Mouse (Mus musculus): ENCODE measurements around the gene Defb19. TPM values are rescaled to one million over a fixed set of nuclear protein-coding genes. Genes with fewer than 3 reads are reported as not detected.

Gene Defb19
- polyA plus RNA-seq, 1 experiment, result not detected

DNA sequence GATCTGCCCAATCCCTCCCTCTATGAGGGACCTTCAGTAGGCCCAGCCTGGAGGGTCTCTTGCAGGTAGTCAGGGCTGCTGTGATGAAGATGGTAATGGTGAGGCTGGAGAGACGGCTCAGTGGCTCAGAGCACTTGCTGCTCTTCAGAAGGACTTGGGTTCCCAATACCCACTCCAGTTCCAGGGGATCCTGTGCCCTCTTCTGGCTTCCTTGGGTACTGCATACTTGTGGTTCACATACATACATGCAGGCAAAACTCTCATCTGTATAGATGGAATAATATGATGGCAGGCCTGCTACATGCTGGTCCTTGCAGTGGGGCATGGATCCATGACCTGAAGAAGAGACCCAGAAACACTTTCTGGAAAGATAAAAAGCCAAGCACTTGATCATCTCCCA is 28.6 kb upstream of the Defb19 start:
- TF ChIP-seq CTCF (IDR thresholded peaks at IDR 0.05; ENCODE audit: extremely low read depth, insufficient read depth, insufficient read length, insufficient replicate concordance), result no peak
- no peak for TF ChIP-seq POLR2A (IDR thresholded peaks at IDR 0.05; ENCODE audit: low read depth, low read length)
- WGBS, result 84% methylated on average over 1 of the region's 1 CpGs

DNA sequence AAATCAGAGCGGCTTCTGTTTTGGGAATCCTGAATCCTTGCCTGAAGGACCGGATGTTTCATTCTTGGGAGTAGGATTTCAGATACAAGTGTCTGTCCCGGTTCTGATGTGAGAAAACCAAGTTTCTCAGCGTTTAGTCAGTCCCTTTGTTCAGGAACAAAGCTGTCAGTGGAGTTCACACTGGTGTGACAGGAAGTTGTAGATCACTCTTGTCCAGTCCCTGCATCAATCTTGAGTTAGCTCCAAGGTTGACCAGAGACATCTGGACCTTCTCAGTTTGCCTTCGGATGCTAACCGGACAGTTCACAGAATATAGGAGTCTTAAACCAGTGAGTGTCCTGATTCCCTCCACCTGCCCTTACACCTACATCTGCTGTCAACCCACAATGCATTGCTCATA is 27.6 kb upstream of the Defb19 start:
- 57% methylated on average over 6 of the region's 6 CpGs for WGBS
- no peak overlapping the region for H3K4me3 ChIP-seq (ENCODE audit: extremely low read depth, insufficient read depth, insufficient read length)
- H3K36me3 ChIP-seq (ENCODE audit: control insufficient read depth, insufficient read depth, low read length), result no peaks in the 10 kb centered on the region
- H3K27ac ChIP-seq (ENCODE audit: insufficient read depth, low read length), result no peak overlapping the region
- no peaks in the 10 kb centered on the region for H3K4me1 ChIP-seq (ENCODE audit: control insufficient read depth, insufficient read depth, insufficient read length)
- no peak for TF ChIP-seq POLR2A (IDR thresholded peaks at IDR 0.05; ENCODE audit: low read depth, low read length)
- TF ChIP-seq CTCF (IDR thresholded peaks at IDR 0.05; ENCODE audit: extremely low read depth, insufficient read depth, insufficient read length, insufficient replicate concordance), result no peak
- no peaks in the 10 kb centered on the region for H3K27me3 ChIP-seq (ENCODE audit: control insufficient read depth, insufficient read depth, low read length)
- DNase-seq (ENCODE audit: low read depth in 1 of 2, low spot score in 2 of 2), result no peak

More for the DNA sequence above, 28.6 kb upstream of the Defb19 start:
- no peaks in the 10 kb centered on the region for H3K4me1 ChIP-seq (ENCODE audit: control insufficient read depth, insufficient read depth, insufficient read length)
- no peak overlapping the region for H3K4me3 ChIP-seq (ENCODE audit: extremely low read depth, insufficient read depth, insufficient read length)
- no peaks in the 10 kb centered on the region for H3K36me3 ChIP-seq (ENCODE audit: control insufficient read depth, insufficient read depth, low read length)
- no peak for DNase-seq (ENCODE audit: low read depth in 1 of 2, low spot score in 2 of 2)
- no peaks in the 10 kb centered on the region for H3K27me3 ChIP-seq (ENCODE audit: control insufficient read depth, insufficient read depth, low read length)
- H3K27ac ChIP-seq (ENCODE audit: insufficient read depth, low read length), result no peak overlapping the region

GRCm38 (mm10) chr2:152604057-152604456 is 23.9 kb upstream of the Defb19 start, which contains the start of gene Defb36:
Gene Defb36, plus strand, starts transcription at chr2:152604327.
- DNase-seq (ENCODE audit: low read depth in 1 of 2, low spot score in 2 of 2), result no peak
- TF ChIP-seq CTCF (IDR thresholded peaks at IDR 0.05; ENCODE audit: extremely low read depth, insufficient read depth, insufficient read length, insufficient replicate concordance), result no peak
- no peak for TF ChIP-seq POLR2A (IDR thresholded peaks at IDR 0.05; ENCODE audit: low read depth, low read length)
- 74% methylated on average over 15 of the region's 15 CpGs for WGBS
- no peak within 1 kb of the TSS for H3K4me3 ChIP-seq (ENCODE audit: extremely low read depth, insufficient read depth, insufficient read length)
- no peaks in the 10 kb centered on the region for H3K27me3 ChIP-seq (ENCODE audit: control insufficient read depth, insufficient read depth, low read length)
- H3K4me1 ChIP-seq (ENCODE audit: control insufficient read depth, insufficient read depth, insufficient read length), result no peaks in the 10 kb centered on the region
- no peak within 1 kb of the TSS for H3K27ac ChIP-seq (ENCODE audit: insufficient read depth, low read length)
- no peaks in the 10 kb centered on the region for H3K36me3 ChIP-seq (ENCODE audit: control insufficient read depth, insufficient read depth, low read length)

DNA sequence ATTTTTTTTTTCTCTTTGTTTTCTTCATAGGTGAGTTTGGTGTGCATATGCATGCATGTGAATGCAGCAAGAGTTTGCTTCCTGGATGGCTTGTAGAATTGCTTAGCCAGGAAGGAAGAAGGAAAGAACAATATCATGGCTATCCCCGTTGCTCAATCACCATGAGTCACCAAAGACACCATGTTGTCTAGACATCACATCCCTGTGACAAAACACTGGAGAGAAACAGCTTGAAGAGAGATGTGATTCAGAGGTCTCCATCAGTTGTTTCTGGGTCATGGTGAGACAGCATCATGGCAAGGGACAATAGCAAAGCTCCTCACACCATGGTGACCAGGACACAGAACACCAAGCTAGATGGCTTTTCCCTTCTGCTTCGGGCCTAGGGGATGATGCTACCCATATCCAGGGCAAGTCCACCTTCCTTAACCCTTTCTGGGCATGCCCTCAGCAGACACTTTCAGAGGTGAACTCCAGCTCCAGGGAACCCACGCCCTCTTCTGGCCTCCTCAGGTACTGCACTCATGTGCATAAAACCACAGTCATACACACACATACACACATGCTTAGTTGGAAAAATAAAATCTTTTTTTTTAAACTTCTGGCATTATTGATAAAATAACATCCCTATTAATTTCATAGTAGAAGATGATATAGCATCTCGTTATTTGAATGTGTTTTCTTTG is 21.3 kb upstream of the Defb19 start:
- Histone ChIP-seq H3K36me3 (ENCODE audit: control insufficient read depth, insufficient read depth, low read length) (no peaks in the 10 kb centered on the region), H3K27me3 (ENCODE audit: control insufficient read depth, insufficient read depth, low read length) (no peaks in the 10 kb centered on the region), H3K4me3 (ENCODE audit: extremely low read depth, insufficient read depth, insufficient read length) (no peak overlapping the region), H3K4me1 (ENCODE audit: control insufficient read depth, insufficient read depth, insufficient read length) (no peaks in the 10 kb centered on the region), H3K27ac (ENCODE audit: insufficient read depth, low read length) (no peak overlapping the region)
- DNase-seq (ENCODE audit: low read depth in 1 of 2, low spot score in 2 of 2), result no peak
- TF ChIP-seq CTCF (IDR thresholded peaks at IDR 0.05; ENCODE audit: extremely low read depth, insufficient read depth, insufficient read length, insufficient replicate concordance), result no peak
- TF ChIP-seq POLR2A (IDR thresholded peaks at IDR 0.05; ENCODE audit: low read depth, low read length), result no peak
- WGBS, result 62% methylated on average over 4 of the region's 4 CpGs

DNA sequence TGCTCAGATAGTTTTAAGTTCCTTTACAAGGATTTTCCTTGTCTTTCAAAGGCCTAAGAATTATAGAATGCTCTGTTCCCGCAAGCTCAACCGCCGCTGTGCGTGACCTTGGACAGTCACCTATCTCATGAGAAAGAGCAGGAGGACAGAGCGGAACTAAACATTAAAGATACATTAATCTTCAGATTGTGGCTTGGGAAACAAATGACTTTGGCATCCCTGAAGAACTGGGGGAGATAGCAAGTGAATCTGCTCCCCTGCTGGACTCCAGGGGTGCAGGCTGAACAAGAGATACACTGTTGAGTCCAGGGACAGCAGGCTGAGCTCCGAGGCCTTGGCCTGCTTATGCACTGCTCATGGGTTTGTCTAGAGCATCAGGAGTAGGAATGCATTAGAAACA is 20.0 kb upstream of the Defb19 start:
- WGBS, result 94% methylated on average over 6 of the region's 6 CpGs
- H3K27me3 ChIP-seq (ENCODE audit: control insufficient read depth, insufficient read depth, low read length), result no peaks in the 10 kb centered on the region

GRCm38 (mm10) chr2:152599299-152599698 is 19.2 kb upstream of the Defb19 start, which contains the start of gene Defb45:
Gene Defb45, minus strand, starts transcription at chr2:152599399.
- Histone ChIP-seq H3K36me3 (ENCODE audit: control insufficient read depth, insufficient read depth, low read length) (no peaks in the 10 kb centered on the region), H3K4me3 (ENCODE audit: extremely low read depth, insufficient read depth, insufficient read length) (no peak within 1 kb of the TSS), H3K27ac (ENCODE audit: insufficient read depth, low read length) (no peak within 1 kb of the TSS), H3K27me3 (ENCODE audit: control insufficient read depth, insufficient read depth, low read length) (no peaks in the 10 kb centered on the region), H3K4me1 (ENCODE audit: control insufficient read depth, insufficient read depth, insufficient read length) (no peaks in the 10 kb centered on the region)
- TF ChIP-seq CTCF (IDR thresholded peaks at IDR 0.05; ENCODE audit: extremely low read depth, insufficient read depth, insufficient read length, insufficient replicate concordance) (no peak), POLR2A (IDR thresholded peaks at IDR 0.05; ENCODE audit: low read depth, low read length) (no peak)
- 64% methylated on average over 7 of the region's 7 CpGs for WGBS
- no peak for DNase-seq (ENCODE audit: low read depth in 1 of 2, low spot score in 2 of 2)

More for the DNA sequence above, 20.0 kb upstream of the Defb19 start:
- Histone ChIP-seq H3K4me3 (ENCODE audit: extremely low read depth, insufficient read depth, insufficient read length) (no peak overlapping the region), H3K4me1 (ENCODE audit: control insufficient read depth, insufficient read depth, insufficient read length) (no peaks in the 10 kb centered on the region), H3K36me3 (ENCODE audit: control insufficient read depth, insufficient read depth, low read length) (no peaks in the 10 kb centered on the region), H3K27ac (ENCODE audit: insufficient read depth, low read length) (no peak overlapping the region)
- TF ChIP-seq POLR2A (IDR thresholded peaks at IDR 0.05; ENCODE audit: low read depth, low read length), result no peak
- TF ChIP-seq CTCF (IDR thresholded peaks at IDR 0.05; ENCODE audit: extremely low read depth, insufficient read depth, insufficient read length, insufficient replicate concordance), result no peak
- no peak for DNase-seq (ENCODE audit: low read depth in 1 of 2, low spot score in 2 of 2)

GRCm38 (mm10) chr2:152589021-152589420 is 8.9 kb upstream of the Defb19 start:
- Histone ChIP-seq H3K36me3 (ENCODE audit: control insufficient read depth, insufficient read depth, low read length) (no peaks in the 10 kb centered on the region), H3K27me3 (ENCODE audit: control insufficient read depth, insufficient read depth, low read length) (peaks cover 1% of the 10 kb centered on the region; the same call in 1 of the 2 replicates), H3K4me1 (ENCODE audit: control insufficient read depth, insufficient read depth, insufficient read length) (no peaks in the 10 kb centered on the region), H3K27ac (ENCODE audit: insufficient read depth, low read length) (no peak overlapping the region), H3K4me3 (ENCODE audit: extremely low read depth, insufficient read depth, insufficient read length) (no peak overlapping the region)
- TF ChIP-seq POLR2A (IDR thresholded peaks at IDR 0.05; ENCODE audit: low read depth, low read length) (no peak), CTCF (IDR thresholded peaks at IDR 0.05; ENCODE audit: extremely low read depth, insufficient read depth, insufficient read length, insufficient replicate concordance) (no peak)
- 70% methylated on average over 6 of the region's 6 CpGs for WGBS
- no peak for DNase-seq (ENCODE audit: low read depth in 1 of 2, low spot score in 2 of 2)

Measured in spleen, adult 2 months (tissue).